Mouse (Mus musculus): ENCODE measurements around the gene Dusp11. TPM values are rescaled to one million over a fixed set of nuclear protein-coding genes. Genes with fewer than 3 reads are reported as not detected.
A peak's percentile ranks its signal among the peaks of the same experiment; 100 is the strongest.
"Not testable (repeated sequence)": the region's sequence is repeated elsewhere in the genome, so short reads cannot be mapped to it uniquely, and the experiment has no call there.

Dusp11 gene
- 98.4 and 103 TPM in 2 replicates for polyA plus RNA-seq (2011; ENCODE audit: insufficient read depth, insufficient read length, low read depth, missing spikeins)

GRCm38 (mm10) chr6:85961101-85962091 is at the start of gene Dusp11:
Dusp11 (minus strand) TSS chr6:85961667.
- peak within 1 kb of the TSS; percentile 62 for H3K9ac ChIP-seq (ENCODE audit: low read depth, poor library complexity, severe bottlenecking)
- H3K36me3 ChIP-seq (ENCODE audit: control insufficient read depth, insufficient read depth, low read length, poor library complexity, severe bottlenecking), result peaks cover 7% of the 10 kb centered on the region; the same call in 1 of the 2 replicates
- TF ChIP-seq POLR2A (IDR thresholded peaks at IDR 0.05; ENCODE audit: insufficient read depth, low read length) (peak; percentile 47), CTCF (IDR thresholded peaks at IDR 0.05; ENCODE audit: low read depth, low read length) (no peak), EP300 (IDR thresholded peaks at IDR 0.05; ENCODE audit: insufficient read depth, low read depth, low read length) (no peak)
- H3K4me1 ChIP-seq (ENCODE audit: control insufficient read depth, insufficient read depth, low read length), result peaks cover 4% of the 10 kb centered on the region
- H3K4me3 ChIP-seq (ENCODE audit: low read depth, low read length), result peak within 1 kb of the TSS; percentile 80
- no peaks in the 10 kb centered on the region for H3K27me3 ChIP-seq (ENCODE audit: control insufficient read depth, insufficient read depth, low read length, poor library complexity, severe bottlenecking)
- peak within 1 kb of the TSS; percentile 78 for H3K27ac ChIP-seq (ENCODE audit: insufficient read depth, low read length)
- H3K9me3 ChIP-seq (replicated peaks; ENCODE audit: control insufficient read depth, insufficient read depth, low read length, poor library complexity, severe bottlenecking), result no peaks in the 10 kb centered on the region

- Histone ChIP-seq H3K9me3 (replicated peaks; ENCODE audit: control insufficient read depth, insufficient read depth, low read length, poor library complexity, severe bottlenecking) (no peaks in the 10 kb centered on the region), H3K4me1 (ENCODE audit: control insufficient read depth, insufficient read depth, low read length) (no peaks in the 10 kb centered on the region), H3K4me3 (ENCODE audit: low read depth, low read length) (no peak overlapping the region), H3K27me3 (ENCODE audit: control insufficient read depth, insufficient read depth, low read length, poor library complexity, severe bottlenecking) (no peaks in the 10 kb centered on the region), H3K36me3 (ENCODE audit: control insufficient read depth, insufficient read depth, low read length, poor library complexity, severe bottlenecking) (no peaks in the 10 kb centered on the region), H3K9ac (ENCODE audit: low read depth, poor library complexity, severe bottlenecking) (no peak overlapping the region), H3K27ac (ENCODE audit: insufficient read depth, low read length) (no peak overlapping the region)
- peak; percentile 68 for TF ChIP-seq CTCF (IDR thresholded peaks at IDR 0.05; ENCODE audit: low read depth, low read length)
- no peak for TF ChIP-seq EP300 (IDR thresholded peaks at IDR 0.05; ENCODE audit: insufficient read depth, low read depth, low read length)
Measured at GRCm38 (mm10) chr6:86009980-86010379, 48.5 kb upstream of the Dusp11 start.

GRCm38 (mm10) chr6:86004271-86005148 is 43.0 kb upstream of the Dusp11 start:
- Histone ChIP-seq H3K36me3 (ENCODE audit: control insufficient read depth, insufficient read depth, low read length, poor library complexity, severe bottlenecking) (no peaks in the 10 kb centered on the region), H3K27me3 (ENCODE audit: control insufficient read depth, insufficient read depth, low read length, poor library complexity, severe bottlenecking) (no peaks in the 10 kb centered on the region), H3K27ac (ENCODE audit: insufficient read depth, low read length) (no peak overlapping the region), H3K9me3 (replicated peaks; ENCODE audit: control insufficient read depth, insufficient read depth, low read length, poor library complexity, severe bottlenecking) (peaks cover 18% of the 10 kb centered on the region; the same call in 1 of the 2 replicates), H3K9ac (ENCODE audit: low read depth, poor library complexity, severe bottlenecking) (no peak overlapping the region), H3K4me1 (ENCODE audit: control insufficient read depth, insufficient read depth, low read length) (no peaks in the 10 kb centered on the region), H3K4me3 (ENCODE audit: low read depth, low read length) (no peak overlapping the region)
- TF ChIP-seq EP300 (IDR thresholded peaks at IDR 0.05; ENCODE audit: insufficient read depth, low read depth, low read length), result no peak
- TF ChIP-seq CTCF (IDR thresholded peaks at IDR 0.05; ENCODE audit: low read depth, low read length), result peak; percentile 98
- TF ChIP-seq POLR2A (IDR thresholded peaks at IDR 0.05; ENCODE audit: insufficient read depth, low read length), result no peak

- Histone ChIP-seq H3K27me3 (ENCODE audit: control insufficient read depth, insufficient read depth, low read length, poor library complexity, severe bottlenecking) (no peaks in the 10 kb centered on the region), H3K9ac (ENCODE audit: low read depth, poor library complexity, severe bottlenecking) (no peak overlapping the region), H3K4me1 (ENCODE audit: control insufficient read depth, insufficient read depth, low read length) (no peaks in the 10 kb centered on the region), H3K36me3 (ENCODE audit: control insufficient read depth, insufficient read depth, low read length, poor library complexity, severe bottlenecking) (no peaks in the 10 kb centered on the region), H3K4me3 (ENCODE audit: low read depth, low read length) (no peak overlapping the region), H3K27ac (ENCODE audit: insufficient read depth, low read length) (no peak overlapping the region), H3K9me3 (replicated peaks; ENCODE audit: control insufficient read depth, insufficient read depth, low read length, poor library complexity, severe bottlenecking) (peaks cover 18% of the 10 kb centered on the region; the same call in 1 of the 2 replicates)
- TF ChIP-seq EP300 (IDR thresholded peaks at IDR 0.05; ENCODE audit: insufficient read depth, low read depth, low read length), result no peak
- TF ChIP-seq POLR2A (IDR thresholded peaks at IDR 0.05; ENCODE audit: insufficient read depth, low read length), result no peak
- TF ChIP-seq CTCF (IDR thresholded peaks at IDR 0.05; ENCODE audit: low read depth, low read length), result peak; percentile 76
Measured at GRCm38 (mm10) chr6:86003405-86003925, 42.0 kb upstream of the Dusp11 start.

GRCm38 (mm10) chr6:85990774-85991173 is 29.3 kb upstream of the Dusp11 start:
- not testable (repeated sequence) for H3K9me3 ChIP-seq (replicated peaks; ENCODE audit: control insufficient read depth, insufficient read depth, low read length, poor library complexity, severe bottlenecking); H3K27ac ChIP-seq (ENCODE audit: insufficient read depth, low read length); H3K4me1 ChIP-seq (ENCODE audit: control insufficient read depth, insufficient read depth, low read length); H3K9ac ChIP-seq (ENCODE audit: low read depth, poor library complexity, severe bottlenecking); H3K4me3 ChIP-seq (ENCODE audit: low read depth, low read length); H3K27me3 ChIP-seq (ENCODE audit: control insufficient read depth, insufficient read depth, low read length, poor library complexity, severe bottlenecking); H3K36me3 ChIP-seq (ENCODE audit: control insufficient read depth, insufficient read depth, low read length, poor library complexity, severe bottlenecking)

GRCm38 (mm10) chr6:85989570-85989969 is 28.1 kb upstream of the Dusp11 start:
- not testable (repeated sequence) for H3K4me3 ChIP-seq (ENCODE audit: low read depth, low read length); H3K9ac ChIP-seq (ENCODE audit: low read depth, poor library complexity, severe bottlenecking); H3K27me3 ChIP-seq (ENCODE audit: control insufficient read depth, insufficient read depth, low read length, poor library complexity, severe bottlenecking); H3K9me3 ChIP-seq (replicated peaks; ENCODE audit: control insufficient read depth, insufficient read depth, low read length, poor library complexity, severe bottlenecking); H3K36me3 ChIP-seq (ENCODE audit: control insufficient read depth, insufficient read depth, low read length, poor library complexity, severe bottlenecking); H3K27ac ChIP-seq (ENCODE audit: insufficient read depth, low read length); H3K4me1 ChIP-seq (ENCODE audit: control insufficient read depth, insufficient read depth, low read length)

Measured in ES-Bruce4 (cell line).